Mouse (Mus musculus) MEL (cell line): Measurements from ENCODE around the gene Hspa13. TPM values are rescaled to one million over a fixed set of nuclear protein-coding genes. Genes with fewer than 3 reads are reported as not detected.
A peak's percentile ranks its signal among the peaks of the same experiment; 100 is the strongest.

Experiments used
- DNase-seq: peaks from one replicate; pipeline ENCODE4 v3.0.0; 2011; ENCODE audit warnings: low read depth, low spot score
- H3K27ac ChIP-seq: 2 replicates; pipeline ENCODE4 v1.5.1; 2012; ENCODE audit warnings: low read depth, mild to moderate bottlenecking, control low read depth, low read length, moderate library complexity; ENCODE audit not compliant: control insufficient read depth
- H3K27me3 ChIP-seq, 2 experiments: fragments of 150-350 bp in 1 of 2; sonication (generic) in 1 of 2; 2 replicates each; pipeline ENCODE4 v1.6.1; 2012; ENCODE audit warnings: low read length in 2 of 2, mild to moderate bottlenecking in 2 of 2, improper control_type of control experiment in 1 of 2, moderate library complexity in 1 of 2; ENCODE audit not compliant: insufficient read depth in 2 of 2, control insufficient read depth in 1 of 2
- H3K36me3 ChIP-seq, 2 experiments: 2 replicates each; pipeline ENCODE4 v1.6.1; 2012 to 2014; ENCODE audit warnings: low read length in 2 of 2, improper control_type of control experiment in 1 of 2, inconsistent platforms in 1 of 2, mild to moderate bottlenecking in 1 of 2; ENCODE audit not compliant: insufficient read depth in 2 of 2, control insufficient read depth in 1 of 2
- H3K4me1 ChIP-seq, 2 experiments: fragments of 150-350 bp in 1 of 2; sonication (generic) in 1 of 2; 2 replicates each; pipeline ENCODE4 v1.6.1; 2012; ENCODE audit warnings: low read length in 2 of 2, improper control_type of control experiment in 1 of 2, mild to moderate bottlenecking in 1 of 2; ENCODE audit not compliant: insufficient read depth in 2 of 2, control insufficient read depth in 1 of 2
- H3K4me3 ChIP-seq, 2 experiments: fragments of 150-350 bp in 1 of 2; sonication (generic) in 1 of 2; 2 replicates each; pipeline ENCODE4 v1.5.1; 2012; ENCODE audit warnings: low read depth in 2 of 2, low read length in 2 of 2, mild to moderate bottlenecking in 2 of 2, moderate library complexity in 2 of 2, control low read depth in 1 of 2, improper control_type of control experiment in 1 of 2; ENCODE audit not compliant: control insufficient read depth in 1 of 2, insufficient read depth in 1 of 2
- H3K79me2 ChIP-seq: 2 replicates; pipeline ENCODE4 v1.6.1; 2012; ENCODE audit warnings: mild to moderate bottlenecking, low read length, moderate library complexity; ENCODE audit not compliant: control insufficient read depth, poor library complexity, insufficient read depth
- H3K9ac ChIP-seq: 2 replicates; pipeline ENCODE4 v1.6.1; 2012; ENCODE audit warnings: low read depth, mild to moderate bottlenecking, control low read depth, low read length, moderate library complexity; ENCODE audit not compliant: control insufficient read depth, poor library complexity, severe bottlenecking
- H3K9me3 ChIP-seq: fragments of 150-350 bp; sonication (generic); replicated peaks from 2 replicates; pipeline ENCODE4 v1.6.1; 2012; ENCODE audit warnings: mild to moderate bottlenecking, low read length, improper control_type of control experiment, moderate library complexity; ENCODE audit not compliant: insufficient read depth
- BHLHE40 ChIP-seq: IDR thresholded peaks from 2 replicates; pipeline ENCODE4 v1.6.1; 2012; ENCODE audit warnings: low read depth, mild to moderate bottlenecking, inconsistent platforms, low read length, improper control_type of control experiment, borderline replicate concordance
- CHD1 ChIP-seq: IDR thresholded peaks from 2 replicates; pipeline ENCODE4 v1.6.1; 2012; ENCODE audit warnings: low read depth, mild to moderate bottlenecking, inconsistent platforms, low read length, improper control_type of control experiment
- ETS1 ChIP-seq: IDR thresholded peaks from 2 replicates; pipeline ENCODE4 v1.6.1; 2012; ENCODE audit warnings: low read depth, mild to moderate bottlenecking, inconsistent platforms, low read length, improper control_type of control experiment, moderate library complexity
- JUND ChIP-seq: IDR thresholded peaks from 2 replicates; pipeline ENCODE4 v1.6.1; 2011; ENCODE audit warnings: low read depth, mild to moderate bottlenecking, improper control_type of control experiment, low read length
- MAFK ChIP-seq: IDR thresholded peaks from 2 replicates; pipeline ENCODE4 v1.6.1; 2011; ENCODE audit warnings: low read depth, mild to moderate bottlenecking, low read length, improper control_type of control experiment, borderline replicate concordance
- MAX ChIP-seq: IDR thresholded peaks from 2 replicates; pipeline ENCODE4 v1.6.1; 2011; ENCODE audit warnings: low read length, improper control_type of control experiment
- MAZ ChIP-seq: IDR thresholded peaks from 2 replicates; pipeline ENCODE4 v1.6.1; 2012; ENCODE audit warnings: low read depth, mild to moderate bottlenecking, inconsistent platforms, low read length, improper control_type of control experiment
- MXI1 ChIP-seq: IDR thresholded peaks from 2 replicates; pipeline ENCODE4 v1.6.1; 2011; ENCODE audit warnings: mild to moderate bottlenecking, low read depth, low read length, improper control_type of control experiment
- MYB ChIP-seq: IDR thresholded peaks from 2 replicates; pipeline ENCODE4 v1.6.1; 2011; ENCODE audit warnings: mild to moderate bottlenecking, low read depth, low read length, improper control_type of control experiment
- NELFE ChIP-seq: IDR thresholded peaks from 2 replicates; pipeline ENCODE4 v1.6.1; 2011; ENCODE audit warnings: low read depth, low read length, improper control_type of control experiment
- POLR2AphosphoS2 ChIP-seq: IDR thresholded peaks from 2 replicates; pipeline ENCODE4 v1.6.1; 2011; ENCODE audit warnings: low read length, improper control_type of control experiment
- RAD21 ChIP-seq: IDR thresholded peaks from 2 replicates; pipeline ENCODE4 v1.6.1; 2011; ENCODE audit warnings: mild to moderate bottlenecking, low read depth, low read length, improper control_type of control experiment
- SIN3A ChIP-seq: IDR thresholded peaks from 2 replicates; pipeline ENCODE4 v1.6.1; 2012; ENCODE audit warnings: low read length, improper control_type of control experiment, inconsistent platforms
- SMC3 ChIP-seq: IDR thresholded peaks from 2 replicates; pipeline ENCODE4 v1.6.1; 2011; ENCODE audit warnings: low read depth, low read length, improper control_type of control experiment
- TAL1 ChIP-seq: IDR thresholded peaks from 2 replicates; pipeline ENCODE4 v1.6.1; 2012; ENCODE audit warnings: mild to moderate bottlenecking, inconsistent platforms, low read length, moderate library complexity, mixed read lengths
- TBP ChIP-seq: IDR thresholded peaks from 2 replicates; pipeline ENCODE4 v1.8.0; 2011; ENCODE audit warnings: low read depth, low read length, improper control_type of control experiment
- TCF12 ChIP-seq: IDR thresholded peaks from 2 replicates; pipeline ENCODE4 v1.6.1; 2014; ENCODE audit warnings: low read depth, mild to moderate bottlenecking, inconsistent platforms, low read length, improper control_type of control experiment, moderate library complexity
- ZKSCAN1 ChIP-seq: IDR thresholded peaks from 2 replicates; pipeline ENCODE4 v1.6.1; 2012; ENCODE audit warnings: low read depth, mild to moderate bottlenecking, inconsistent platforms, low read length, improper control_type of control experiment, moderate library complexity
- ZMIZ1 ChIP-seq: IDR thresholded peaks from 2 replicates; pipeline ENCODE4 v1.6.1; 2012; ENCODE audit warnings: low read depth, mild to moderate bottlenecking, inconsistent platforms, low read length, improper control_type of control experiment, moderate library complexity
- polyA plus RNA-seq, 2 experiments: library from polyadenylated mRNA; stranded (reverse) in 1 of 2; unstranded in 1 of 2; fragments of >175 nt in 1 of 2; fragments of >200 nt in 1 of 2; gene quantifications; 2 replicates each; pipeline versions ENCODE4 v1.2.1 to v1.2.4; 2012; ENCODE audit warnings: low replicate concordance in 2 of 2, low read depth in 1 of 2; ENCODE audit not compliant: insufficient read length in 2 of 2, insufficient read depth in 1 of 2, missing spikeins in 1 of 2
- total RNA-seq: library from RNA; depleted of rRNA; stranded (reverse); fragments of 300-350 nt; gene quantifications from 2 replicates; pipeline ENCODE4 v1.2.3, GENCODE M21; 2012

Hspa13 gene
- total and polyA plus RNA-seq, 3 experiments, result 16.0 to 17.6 TPM; not detected in 1

- TF ChIP-seq POLR2AphosphoS2 (no peak), MAZ (no peak), NELFE (no peak), TAL1 (no peak), SMC3 (peak; percentile 99), ETS1 (no peak)
Measured at GRCm38 (mm10) chr16:75779271-75779670, 12.4 kb upstream of the Hspa13 start (continued).

- Histone ChIP-seq H3K36me3 (no peaks in the 10 kb centered on the region), H3K27ac (no peak overlapping the region), H3K9me3 (no peaks in the 10 kb centered on the region), H3K9ac (no peak overlapping the region), H3K79me2 (no peaks in the 10 kb centered on the region), H3K4me3 (no peak overlapping the region), H3K27me3 (no peaks in the 10 kb centered on the region), H3K4me1 (no peaks in the 10 kb centered on the region; a peak in 1 of 4 replicates)
- no peak for TF ChIP-seq ZKSCAN1
- no peak for TF ChIP-seq RAD21
- no peak for TF ChIP-seq NELFE
- no peak for TF ChIP-seq TCF12
- TF ChIP-seq BHLHE40, result no peak
- DNase-seq, result no peak
Measured at GRCm38 (mm10) chr16:75773222-75773621, 6.3 kb upstream of the Hspa13 start.

GRCm38 (mm10) chr16:75767250-75768002, 522 bp upstream of the Hspa13 start:
- Histone ChIP-seq H3K27ac (peak overlapping the region; percentile 83), H3K79me2 (peaks cover 6% of the 10 kb centered on the region), H3K36me3 (peaks cover 0 to 4% of the 10 kb centered on the region in 2 experiments; a peak in 2 of 4 replicates), H3K4me3 (peak overlapping the region; percentile 81 to 100), H3K9ac (peak overlapping the region; percentile 68), H3K4me1 (no peaks in the 10 kb centered on the region; a peak in 1 of 4 replicates), H3K27me3 (no peaks in the 10 kb centered on the region), H3K9me3 (no peaks in the 10 kb centered on the region)
- DNase-seq, result peak; percentile 78
- TF ChIP-seq MYB, result no peak
- no peak; the same call in 1 of the 2 replicates for TF ChIP-seq SIN3A
- TF ChIP-seq NELFE, result peak; percentile 65
- TF ChIP-seq MAZ, result 0 out of 2 replicates have a peak, but pooled peaks have one; percentile 3
- peak; percentile 99 for TF ChIP-seq CHD1
- peak; percentile 31; the same call in 1 of the 2 replicates for TF ChIP-seq TBP
- TF ChIP-seq POLR2AphosphoS2, result peak; percentile 37; the same call in 1 of the 2 replicates
- TF ChIP-seq JUND, result peak; percentile 89; the same call in 1 of the 2 replicates
- TF ChIP-seq MXI1, result peak; percentile 16; the same call in 1 of the 2 replicates
- no peak for TF ChIP-seq MAFK
- TF ChIP-seq ZMIZ1, result 0 out of 2 replicates have a peak, but pooled peaks have one; percentile 18
- TF ChIP-seq MAX, result no peak; the same call in 1 of the 2 replicates
